Mouse (Mus musculus): ENCODE measurements around the gene Rerg. TPM values are rescaled to one million over a fixed set of nuclear protein-coding genes. Genes with fewer than 3 reads are reported as not detected.

The Rerg gene
- 19.6 and 22.7 TPM in 2 replicates for polyA plus RNA-seq (2015; fragmentation: Nextera tagmentation; extraction: Ambion mirVana)

DNA sequence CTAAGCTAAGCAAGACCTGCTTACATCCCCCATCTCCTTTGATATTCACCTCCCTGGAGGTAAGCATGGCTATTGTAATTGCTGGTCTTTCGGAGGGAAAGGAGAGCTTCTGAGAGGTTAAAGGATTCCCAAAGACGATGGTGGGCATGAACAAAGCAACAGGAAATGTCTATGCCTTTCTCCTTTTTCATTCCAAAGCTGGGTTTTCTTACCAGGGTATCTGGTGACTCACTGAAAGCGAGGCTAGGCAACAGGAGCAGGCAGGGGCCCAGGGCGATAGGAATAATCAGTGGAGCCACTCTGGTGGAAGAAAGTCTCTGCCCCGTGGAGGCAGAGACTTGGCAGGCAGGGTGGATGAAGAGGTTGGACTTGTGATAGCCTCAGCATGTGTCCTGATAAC lies at the start of gene Rerg:
Gene Rerg, minus strand, starts transcription at position 272 of the 400 bp plus-strand sequence.
- H3K4me3 ChIP-seq (replicated peaks): peak within 1 kb of the TSS; percentile 61
- H3K9me3 ChIP-seq: no peaks in the 10 kb centered on the region
- WGBS: 50% methylated on average over 5 of the region's 5 CpGs
- ATAC-seq: no peak
- H3K4me2 ChIP-seq (replicated peaks): peak within 1 kb of the TSS; percentile 93
- no peaks in the 10 kb centered on the region for H3K27me3 ChIP-seq (replicated peaks)
- H3K9ac ChIP-seq: peak within 1 kb of the TSS; percentile 69
- H3K4me1 ChIP-seq (replicated peaks): no peaks in the 10 kb centered on the region
- H3K27ac ChIP-seq: peak within 1 kb of the TSS; percentile 48
- H3K36me3 ChIP-seq: no peaks in the 10 kb centered on the region

DNA sequence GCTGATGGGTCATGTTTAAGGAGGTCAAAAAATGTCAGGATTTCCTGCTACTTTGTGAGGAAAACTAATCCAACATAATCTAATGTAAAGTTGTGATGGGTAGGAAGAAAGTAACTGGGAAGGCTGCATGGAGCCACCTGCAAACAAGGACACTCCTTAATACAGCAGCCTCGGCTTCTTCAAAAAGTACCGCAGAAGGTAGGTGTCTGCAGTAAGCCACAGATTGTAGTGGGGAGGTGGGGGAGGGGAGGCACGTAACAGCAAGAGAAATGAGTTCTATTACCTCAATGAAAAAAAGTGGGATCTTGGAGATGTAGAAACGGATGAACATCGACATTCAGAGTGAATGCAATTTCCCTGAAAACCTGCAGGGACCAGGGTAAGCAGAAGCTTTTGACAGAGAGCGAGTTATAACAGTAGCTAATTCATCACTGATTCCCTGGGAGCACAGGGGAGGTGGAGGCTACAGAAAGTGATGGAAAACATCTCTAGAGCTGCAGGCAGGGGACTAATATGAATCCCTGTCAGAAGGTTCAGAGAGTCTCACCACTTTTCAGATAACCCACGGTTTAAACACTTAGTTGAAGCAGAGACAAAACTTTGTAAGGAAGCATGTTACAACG lies 47.7 kb upstream of the Rerg start:
- WGBS: 71% methylated on average over 8 of the region's 8 CpGs
- Histone ChIP-seq H3K4me3 (replicated peaks) (no peak overlapping the region), H3K27me3 (replicated peaks) (no peaks in the 10 kb centered on the region), H3K9ac (no peak overlapping the region), H3K4me2 (replicated peaks) (no peak overlapping the region), H3K27ac (no peak overlapping the region), H3K36me3 (no peaks in the 10 kb centered on the region), H3K9me3 (no peaks in the 10 kb centered on the region), H3K4me1 (replicated peaks) (no peaks in the 10 kb centered on the region)
- no peak for ATAC-seq

DNA sequence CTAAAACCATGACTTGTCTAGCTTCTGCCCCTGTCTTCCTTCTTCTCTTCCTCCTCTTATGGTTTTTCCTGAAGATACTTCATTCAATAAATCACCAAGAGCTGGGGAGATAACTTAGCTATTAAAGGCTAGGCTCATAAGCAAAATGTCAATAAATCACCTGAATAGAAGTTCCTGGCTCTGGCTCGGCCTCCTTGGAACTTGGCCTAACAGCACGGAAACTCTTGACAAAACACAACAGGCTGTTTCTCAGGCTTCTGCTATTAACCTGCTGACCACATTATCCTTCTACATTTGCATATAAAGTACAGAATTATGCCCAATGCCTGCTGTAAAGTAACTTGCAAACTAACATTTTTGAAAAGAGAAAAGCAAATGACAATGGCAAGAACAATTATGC lies 41.1 kb upstream of the Rerg start:
- H3K4me2 ChIP-seq (replicated peaks): no peak overlapping the region
- H3K27me3 ChIP-seq (replicated peaks): no peaks in the 10 kb centered on the region
- no peaks in the 10 kb centered on the region for H3K9me3 ChIP-seq
- H3K4me1 ChIP-seq (replicated peaks): no peaks in the 10 kb centered on the region
- WGBS: 35% methylated on average over 2 of the region's 2 CpGs
- H3K27ac ChIP-seq: no peak overlapping the region
- H3K36me3 ChIP-seq: no peaks in the 10 kb centered on the region
- ATAC-seq: no peak
- H3K4me3 ChIP-seq (replicated peaks): no peak overlapping the region
- no peak overlapping the region for H3K9ac ChIP-seq

DNA sequence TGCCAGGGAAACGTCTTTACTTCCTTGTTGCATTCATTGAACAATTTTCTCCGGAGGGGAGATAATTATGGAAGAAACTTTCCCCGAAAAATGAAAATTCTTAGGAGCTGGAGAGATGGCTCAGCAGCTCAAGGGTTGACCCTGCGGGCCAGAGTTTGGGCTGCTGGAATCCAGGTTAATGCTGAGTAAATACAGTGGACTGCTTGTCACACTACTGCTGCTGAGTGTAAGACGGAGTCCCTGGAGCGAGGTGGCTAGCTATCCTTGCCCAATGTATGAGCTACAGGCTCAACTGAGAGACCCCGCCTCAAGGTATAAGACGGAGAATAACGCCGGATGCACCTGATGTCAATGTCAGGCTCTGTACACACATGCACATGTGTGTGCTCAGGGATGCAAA lies 40.7 kb upstream of the Rerg start:
- H3K4me1 ChIP-seq (replicated peaks): no peaks in the 10 kb centered on the region
- H3K27me3 ChIP-seq (replicated peaks): no peaks in the 10 kb centered on the region
- H3K27ac ChIP-seq: no peak overlapping the region
- no peak for ATAC-seq
- no peak overlapping the region for H3K4me2 ChIP-seq (replicated peaks)
- no peak overlapping the region for H3K9ac ChIP-seq
- H3K36me3 ChIP-seq: no peaks in the 10 kb centered on the region
- 88% methylated on average over 10 of the region's 10 CpGs for WGBS
- H3K4me3 ChIP-seq (replicated peaks): no peak overlapping the region
- H3K9me3 ChIP-seq: no peaks in the 10 kb centered on the region

GRCm38 (mm10) chr6:137209992-137210391 lies 39.7 kb upstream of the Rerg start:
- no peak for ATAC-seq
- Histone ChIP-seq H3K27me3 (replicated peaks) (no peaks in the 10 kb centered on the region), H3K36me3 (no peaks in the 10 kb centered on the region), H3K27ac (no peak overlapping the region), H3K4me3 (replicated peaks) (no peak overlapping the region), H3K4me1 (replicated peaks) (no peaks in the 10 kb centered on the region), H3K9ac (no peak overlapping the region), H3K9me3 (no peaks in the 10 kb centered on the region), H3K4me2 (replicated peaks) (no peak overlapping the region)
- 81% methylated on average over 8 of the region's 8 CpGs for WGBS

DNA sequence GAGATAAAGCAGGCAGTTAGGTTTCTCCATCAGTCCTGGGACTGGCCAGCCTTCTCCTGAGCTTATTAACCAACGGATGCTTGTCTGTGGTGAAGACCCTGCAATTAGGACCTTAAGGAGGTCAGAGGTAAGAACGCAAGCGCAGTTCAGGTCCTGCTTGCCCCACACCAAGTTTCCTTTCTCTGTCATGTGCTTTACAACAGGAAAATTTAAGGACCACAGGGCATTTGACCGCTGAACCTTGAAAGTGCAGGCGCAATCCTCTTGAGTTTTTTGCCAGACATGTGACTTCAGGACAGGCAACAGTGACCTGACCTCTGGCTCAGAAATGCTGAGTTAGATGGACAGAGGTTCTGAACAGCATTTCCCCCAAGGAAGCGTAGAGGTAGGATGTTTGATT lies 36.8 kb upstream of the Rerg start:
- 88% methylated on average over 6 of the region's 6 CpGs for WGBS
- H3K9ac ChIP-seq: no peak overlapping the region
- H3K4me3 ChIP-seq (replicated peaks): no peak overlapping the region
- no peaks in the 10 kb centered on the region for H3K27me3 ChIP-seq (replicated peaks)
- H3K9me3 ChIP-seq: no peaks in the 10 kb centered on the region
- H3K4me2 ChIP-seq (replicated peaks): no peak overlapping the region
- ATAC-seq: no peak
- H3K27ac ChIP-seq: no peak overlapping the region
- H3K4me1 ChIP-seq (replicated peaks): no peaks in the 10 kb centered on the region
- H3K36me3 ChIP-seq: no peaks in the 10 kb centered on the region

DNA sequence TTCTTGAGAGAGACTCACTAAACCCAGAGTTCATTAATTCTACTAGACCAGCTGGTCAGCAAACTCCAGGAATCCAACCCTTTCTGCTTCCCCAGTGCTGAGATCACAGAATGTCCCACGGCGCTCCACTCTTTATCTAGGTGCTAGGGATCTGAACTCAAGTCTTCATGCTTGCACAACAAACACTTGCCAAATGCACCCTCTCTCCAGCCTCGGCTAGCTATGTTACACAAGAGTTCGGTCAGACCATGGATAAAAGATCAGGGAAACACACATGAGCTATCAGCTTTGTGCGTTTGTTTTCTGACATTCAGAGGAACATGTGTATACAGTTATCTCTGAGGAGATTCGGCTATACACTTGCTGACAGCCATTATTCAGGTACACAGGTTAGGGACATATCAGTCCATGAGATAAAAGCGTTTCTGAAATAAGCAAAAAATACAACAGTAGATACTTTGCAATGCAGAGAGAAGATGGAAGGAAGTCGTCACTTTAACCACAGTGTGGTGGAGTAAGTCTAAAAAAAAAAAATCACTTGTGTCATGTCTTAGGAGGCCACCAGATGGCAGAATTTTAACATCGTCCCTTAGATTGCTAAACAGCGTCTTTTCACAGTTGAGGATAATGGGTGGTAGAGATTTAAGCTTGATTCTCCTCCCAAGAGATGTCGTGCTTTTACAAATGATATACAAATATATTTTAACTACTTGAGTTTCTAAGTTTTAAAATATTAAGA lies 35.5 kb upstream of the Rerg start:
- H3K27ac ChIP-seq: no peak overlapping the region
- H3K4me2 ChIP-seq (replicated peaks): no peak overlapping the region
- H3K9me3 ChIP-seq: no peaks in the 10 kb centered on the region
- no peak overlapping the region for H3K9ac ChIP-seq
- no peaks in the 10 kb centered on the region for H3K36me3 ChIP-seq
- H3K4me3 ChIP-seq (replicated peaks): no peak overlapping the region
- no peak for ATAC-seq
- WGBS: 58% methylated on average over 11 of the region's 11 CpGs
- H3K27me3 ChIP-seq (replicated peaks): no peaks in the 10 kb centered on the region
- no peaks in the 10 kb centered on the region for H3K4me1 ChIP-seq (replicated peaks)

DNA sequence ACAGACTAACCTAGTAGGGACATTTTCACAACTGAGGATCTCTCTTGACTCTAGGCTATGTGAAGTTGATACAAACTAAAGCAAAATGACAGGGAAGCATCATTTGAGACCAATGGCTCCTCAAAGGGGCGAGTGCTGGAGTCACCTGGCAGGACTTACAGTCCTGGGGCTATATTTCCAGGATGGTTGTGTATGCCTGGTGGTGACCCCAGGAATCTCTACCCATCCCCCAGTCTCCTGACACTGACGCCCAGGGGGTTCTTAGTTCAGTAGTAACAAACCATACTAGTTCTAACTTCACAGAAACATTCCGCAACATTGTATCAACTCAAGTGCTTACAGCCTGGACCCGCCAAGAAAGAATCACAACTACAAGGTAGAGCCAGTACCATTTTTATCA lies 32.4 kb upstream of the Rerg start:
- 84% methylated on average over 4 of the region's 4 CpGs for WGBS
- H3K27me3 ChIP-seq (replicated peaks): no peaks in the 10 kb centered on the region
- H3K27ac ChIP-seq: no peak overlapping the region
- H3K9me3 ChIP-seq: no peaks in the 10 kb centered on the region
- no peaks in the 10 kb centered on the region for H3K36me3 ChIP-seq
- no peak overlapping the region for H3K9ac ChIP-seq
- ATAC-seq: no peak
- no peak overlapping the region for H3K4me2 ChIP-seq (replicated peaks)
- H3K4me1 ChIP-seq (replicated peaks): no peaks in the 10 kb centered on the region
- H3K4me3 ChIP-seq (replicated peaks): no peak overlapping the region

DNA sequence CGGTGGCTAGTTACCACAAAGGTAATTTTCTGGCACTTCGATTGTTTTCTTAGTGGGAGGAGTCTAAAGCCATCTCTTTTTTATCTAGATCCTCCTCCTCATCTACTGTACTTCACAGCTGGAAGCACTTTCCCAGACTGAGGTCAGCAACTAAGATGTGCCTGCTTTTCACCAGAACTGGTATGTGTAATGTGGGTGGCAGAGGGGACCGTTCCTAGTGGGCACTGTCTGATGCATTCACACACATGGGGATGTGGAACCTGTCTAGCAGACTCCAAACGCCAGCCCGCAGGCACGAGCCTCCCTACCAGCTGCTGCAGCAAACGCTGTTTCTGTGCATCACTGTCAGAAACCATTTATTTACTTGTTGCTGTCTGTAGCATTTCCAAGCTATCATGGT lies 31.3 kb upstream of the Rerg start:
- Histone ChIP-seq H3K4me3 (replicated peaks) (no peak overlapping the region), H3K9me3 (no peaks in the 10 kb centered on the region), H3K4me1 (replicated peaks) (no peaks in the 10 kb centered on the region), H3K27ac (no peak overlapping the region), H3K9ac (no peak overlapping the region), H3K36me3 (no peaks in the 10 kb centered on the region), H3K4me2 (replicated peaks) (no peak overlapping the region), H3K27me3 (replicated peaks) (no peaks in the 10 kb centered on the region)
- ATAC-seq: no peak
- 66% methylated on average over 7 of the region's 7 CpGs for WGBS

DNA sequence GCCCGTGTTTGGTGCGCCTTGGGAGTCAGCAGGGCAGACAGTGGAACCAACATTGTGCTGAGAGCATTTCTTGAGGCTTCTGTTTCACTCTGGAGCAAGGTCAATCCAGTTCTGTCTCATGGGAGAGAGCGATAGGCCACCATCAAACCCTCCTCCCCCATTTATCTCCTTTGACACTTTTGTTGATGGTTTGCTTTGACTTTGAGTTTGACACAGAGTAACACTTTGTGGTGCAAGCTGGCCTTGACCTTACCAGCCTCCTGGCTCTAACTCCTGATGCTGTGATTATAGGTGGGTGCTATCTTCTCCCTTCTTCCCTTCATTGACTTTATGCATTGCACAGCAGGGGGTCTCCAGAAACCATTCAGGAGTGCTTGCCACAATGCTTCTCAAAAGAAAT lies 30.9 kb upstream of the Rerg start:
- Histone ChIP-seq H3K9ac (no peak overlapping the region), H3K36me3 (no peaks in the 10 kb centered on the region), H3K4me3 (replicated peaks) (no peak overlapping the region), H3K27me3 (replicated peaks) (no peaks in the 10 kb centered on the region), H3K9me3 (no peaks in the 10 kb centered on the region), H3K27ac (no peak overlapping the region), H3K4me2 (replicated peaks) (no peak overlapping the region), H3K4me1 (replicated peaks) (no peaks in the 10 kb centered on the region)
- ATAC-seq: no peak
- 91% methylated on average over 3 of the region's 3 CpGs for WGBS

DNA sequence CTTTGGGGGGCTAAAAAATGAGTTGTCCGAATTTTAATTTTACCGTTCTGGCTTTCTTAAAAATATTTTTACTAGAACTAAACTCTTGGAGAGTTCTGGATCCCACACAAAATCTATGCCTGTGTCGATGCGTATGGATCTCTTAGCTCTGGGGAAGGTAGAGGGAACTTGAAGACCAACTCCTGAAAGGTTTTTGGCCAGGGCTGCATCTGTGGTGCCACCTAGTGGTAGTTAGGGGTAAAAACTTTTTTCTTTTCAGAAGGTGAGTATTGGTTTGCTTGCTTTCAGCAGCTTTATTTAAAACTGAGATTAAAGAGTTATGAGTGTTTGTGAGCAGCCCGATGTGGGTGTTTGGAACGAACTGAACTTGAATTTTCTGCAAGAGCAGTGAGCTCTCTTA lies 21.8 kb upstream of the Rerg start:
- WGBS: 17% methylated on average over 6 of the region's 6 CpGs
- Histone ChIP-seq H3K9ac (no peak overlapping the region), H3K4me2 (replicated peaks) (no peak overlapping the region), H3K9me3 (no peaks in the 10 kb centered on the region), H3K36me3 (no peaks in the 10 kb centered on the region), H3K4me3 (replicated peaks) (no peak overlapping the region), H3K27me3 (replicated peaks) (no peaks in the 10 kb centered on the region), H3K4me1 (replicated peaks) (no peaks in the 10 kb centered on the region), H3K27ac (no peak overlapping the region)
- ATAC-seq: no peak

DNA sequence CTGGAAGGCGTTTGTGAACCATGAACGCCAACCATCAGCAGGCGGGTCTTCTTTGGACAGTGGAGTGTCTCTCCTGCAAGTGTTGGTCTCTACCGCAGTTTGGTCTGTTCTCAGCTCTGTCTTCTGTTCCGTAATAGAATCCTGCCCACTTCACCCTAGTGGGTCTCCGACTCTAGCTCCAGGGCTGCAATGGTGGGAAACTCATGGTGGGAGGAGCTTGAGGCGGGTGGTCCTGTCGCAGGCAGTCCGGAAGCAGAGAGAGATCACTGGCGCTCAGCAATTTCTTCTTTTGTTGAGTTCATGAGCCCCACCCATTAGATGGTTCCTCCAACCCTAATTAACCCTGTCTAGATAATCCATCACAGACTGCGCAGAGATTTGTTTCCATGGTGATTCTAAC lies 20.7 kb upstream of the Rerg start:
- Histone ChIP-seq H3K4me2 (replicated peaks) (no peak overlapping the region), H3K9me3 (no peaks in the 10 kb centered on the region), H3K27ac (no peak overlapping the region), H3K4me3 (replicated peaks) (no peak overlapping the region), H3K4me1 (replicated peaks) (no peaks in the 10 kb centered on the region), H3K9ac (no peak overlapping the region), H3K27me3 (replicated peaks) (no peaks in the 10 kb centered on the region), H3K36me3 (no peaks in the 10 kb centered on the region)
- no peak for ATAC-seq
- 88% methylated on average over 11 of the region's 11 CpGs for WGBS

GRCm38 (mm10) chr6:137190577-137190976 lies 20.3 kb upstream of the Rerg start:
- no peak overlapping the region for H3K27ac ChIP-seq
- no peaks in the 10 kb centered on the region for H3K36me3 ChIP-seq
- no peaks in the 10 kb centered on the region for H3K9me3 ChIP-seq
- no peak overlapping the region for H3K9ac ChIP-seq
- ATAC-seq: no peak
- no peaks in the 10 kb centered on the region for H3K27me3 ChIP-seq (replicated peaks)
- no peaks in the 10 kb centered on the region for H3K4me1 ChIP-seq (replicated peaks)
- no peak overlapping the region for H3K4me3 ChIP-seq (replicated peaks)
- H3K4me2 ChIP-seq (replicated peaks): no peak overlapping the region
- WGBS: 82% methylated on average over 6 of the region's 6 CpGs
